In the genomic region with DNA sequence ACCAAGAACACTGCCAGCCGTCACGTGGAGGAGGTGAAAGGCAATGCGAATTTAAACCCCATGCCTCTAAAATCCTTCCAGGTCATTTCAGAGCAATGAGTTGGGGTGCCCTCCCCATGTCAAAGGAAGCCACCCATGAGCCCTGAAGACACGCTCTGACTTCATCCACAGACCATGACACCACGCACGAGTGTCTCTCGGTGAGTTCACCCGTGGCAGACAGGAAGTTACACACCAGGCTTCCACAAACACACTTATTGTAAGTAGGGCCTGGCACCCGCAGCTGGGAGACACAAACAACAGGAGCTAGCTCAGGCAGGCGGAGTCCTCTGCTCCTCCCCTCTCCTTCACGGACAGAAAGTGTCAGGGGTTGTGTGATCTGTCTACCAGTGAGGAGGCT, we compare ENCODE assay signal across 26 mouse cellular contexts.
DNase-seq lines count a peak whose midpoint lies in the region; ATAC-seq and TF ChIP-seq lines count a peak whose summit lies in the region.
"Had no signal": no experiment of that assay in that cellular context is flagged by ENCODE, and none has a peak within 500 bp of the region (broad histone marks: within the 10 kb centered on the region; RNA-seq: fewer than 3 reads in every experiment).

No protein-coding gene starts in this region.

- H3K4me3 ChIP-seq in heart, embryonic 10.5 days = no peak overlapping the region
- no peak overlapping the region for H3K4me3 ChIP-seq in heart, postnatal 0 days (ENCODE audit: low read depth, low read length)
- no peak overlapping the region for H3K4me3 ChIP-seq in neural tube, embryonic 13.5 days
- no peak overlapping the region for H3K4me3 ChIP-seq in neural tube, embryonic 15.5 days (replicated peaks)
- no peak overlapping the region for H3K4me3 ChIP-seq in gastrocnemius, adult 2 months
- H3K4me3 ChIP-seq: embryonic facial prominence, embryonic 13.5 days; forebrain, embryonic 15.5 days; hindbrain, embryonic 12.5 days; intestine, embryonic 15.5 days; left cerebral cortex, adult 2 months; liver, embryonic 15.5 days; lung, embryonic 15.5 days had no signal

- no peak for TF ChIP-seq EP300 in heart, postnatal 0 days (IDR thresholded peaks at IDR 0.05; ENCODE audit: low read depth)

- 0 out of 2 replicates have a peak, but pooled peaks cover 3% of the 10 kb centered on the region for H3K9me3 ChIP-seq in heart, embryonic 10.5 days
- H3K9me3 ChIP-seq in heart, postnatal 0 days (replicated peaks; ENCODE audit: control insufficient read depth, low read length) = no peaks in the 10 kb centered on the region
- H3K9me3 ChIP-seq in neural tube, embryonic 13.5 days = no peaks in the 10 kb centered on the region
- no peaks in the 10 kb centered on the region for H3K9me3 ChIP-seq in neural tube, embryonic 15.5 days (replicated peaks)
- H3K9me3 ChIP-seq: forebrain, embryonic 15.5 days; intestine, embryonic 15.5 days; liver, embryonic 15.5 days; lung, embryonic 15.5 days had no signal

- WGBS in heart, embryonic 10.5 days = 77% methylated on average over 11 of the region's 11 CpGs
- 69% methylated on average over 11 of the region's 11 CpGs for WGBS in heart, postnatal 0 days
- WGBS in neural tube, embryonic 13.5 days = 75% methylated on average over 11 of the region's 11 CpGs
- WGBS in neural tube, embryonic 15.5 days = 79% methylated on average over 11 of the region's 11 CpGs

- no peak for TF ChIP-seq CTCF in heart, postnatal 0 days (IDR thresholded peaks at IDR 0.05; ENCODE audit: low read depth)
- no peak for TF ChIP-seq CTCF in gastrocnemius, adult 2 months (IDR thresholded peaks at IDR 0.05)

- H3K27me3 ChIP-seq in heart, embryonic 10.5 days (ENCODE audit: insufficient read depth, poor library complexity, severe bottlenecking) = no peaks in the 10 kb centered on the region
- H3K27me3 ChIP-seq in heart, postnatal 0 days (ENCODE audit: control insufficient read depth, insufficient read depth, low read length) = no peaks in the 10 kb centered on the region
- H3K27me3 ChIP-seq in neural tube, embryonic 13.5 days = peaks cover 18% of the 10 kb centered on the region
- no peaks in the 10 kb centered on the region for H3K27me3 ChIP-seq in neural tube, embryonic 15.5 days (replicated peaks)
- H3K27me3 ChIP-seq: embryonic facial prominence, embryonic 13.5 days; forebrain, embryonic 15.5 days; intestine, embryonic 15.5 days; liver, embryonic 15.5 days had no signal

- H3K4me2 ChIP-seq in heart, postnatal 0 days (ENCODE audit: low read depth, low read length) = no peak overlapping the region
- no peak overlapping the region for H3K4me2 ChIP-seq in neural tube, embryonic 13.5 days
- H3K4me2 ChIP-seq in neural tube, embryonic 15.5 days = no peak overlapping the region
- H3K4me2 ChIP-seq: embryonic facial prominence, embryonic 13.5 days; forebrain, embryonic 15.5 days; hindbrain, embryonic 12.5 days; intestine, embryonic 15.5 days; liver, embryonic 15.5 days; lung, embryonic 15.5 days had no signal

- H3K9ac ChIP-seq in heart, postnatal 0 days (replicated peaks; ENCODE audit: low read depth, low read length) = no peak overlapping the region
- H3K9ac ChIP-seq in neural tube, embryonic 13.5 days = no peak overlapping the region
- H3K9ac ChIP-seq in neural tube, embryonic 15.5 days (replicated peaks) = no peak overlapping the region
- H3K9ac ChIP-seq: embryonic facial prominence, embryonic 13.5 days; forebrain, embryonic 15.5 days; hindbrain, embryonic 12.5 days; intestine, embryonic 15.5 days; liver, embryonic 15.5 days; lung, embryonic 15.5 days had no signal

- H3K4me1 ChIP-seq in heart, embryonic 10.5 days = peaks cover 61% of the 10 kb centered on the region
- peaks cover 6% of the 10 kb centered on the region for H3K4me1 ChIP-seq in heart, postnatal 0 days (ENCODE audit: control insufficient read depth, insufficient read depth)
- H3K4me1 ChIP-seq in neural tube, embryonic 13.5 days (replicated peaks) = peaks cover 44% of the 10 kb centered on the region
- H3K4me1 ChIP-seq in neural tube, embryonic 15.5 days = peaks cover 42% of the 10 kb centered on the region
- H3K4me1 ChIP-seq: forebrain, embryonic 15.5 days; intestine, embryonic 15.5 days; liver, embryonic 15.5 days had no signal

- intact Hi-C loops in heart, postnatal 14 days (cut with DNase I) = no loop called here
- intact Hi-C loops in gastrocnemius, adult 2 months (cut with DNase I) = no loop called here

- ATAC-seq in heart, postnatal 0 days (ENCODE audit: insufficient read depth, low read depth) = no peak
- no peak for ATAC-seq in neural tube, embryonic 13.5 days (ENCODE audit: low read depth)
- ATAC-seq in neural tube, embryonic 15.5 days (ENCODE audit: low FRiP score) = no peak
- peak; percentile 68; the same call in 1 of the 2 replicates for ATAC-seq in neutrophil, adult 5-6 weeks (ENCODE audit: extremely low read depth, insufficient number of reproducible peaks, low FRiP score, poor library complexity, severe bottlenecking)
- ATAC-seq: CD4-positive, CD25-positive, alpha-beta regulatory T cell, adult 4 months; forebrain, embryonic 15.5 days; intestine, embryonic 15.5 days had no signal

- peaks cover 5% of the 10 kb centered on the region for H3K36me3 ChIP-seq in heart, embryonic 10.5 days
- H3K36me3 ChIP-seq in heart, postnatal 0 days (replicated peaks; ENCODE audit: control insufficient read depth, insufficient read depth, low read length) = no peaks in the 10 kb centered on the region
- no peaks in the 10 kb centered on the region for H3K36me3 ChIP-seq in neural tube, embryonic 13.5 days
- H3K36me3 ChIP-seq in neural tube, embryonic 15.5 days = no peaks in the 10 kb centered on the region
- H3K36me3 ChIP-seq: embryonic facial prominence, embryonic 13.5 days; forebrain, embryonic 15.5 days; hindbrain, embryonic 12.5 days; intestine, embryonic 15.5 days; liver, embryonic 15.5 days; lung, embryonic 15.5 days had no signal

- DNase-seq in heart, embryonic 10.5 days (ENCODE audit: low spot score) = no peak
- DNase-seq in heart, postnatal 4 days = no peak
- no peak for DNase-seq in heart, postnatal 0 days (ENCODE audit: low spot score)
- DNase-seq in heart, postnatal 14 days = no peak
- no peak for DNase-seq in gastrocnemius, adult 2 months
- DNase-seq: adrenal gland, postnatal 14 days; cerebellum, adult 2 months; cerebellum, postnatal 25 days; gastrocnemius, postnatal 10 days; kidney, adult 8-10 months; kidney, postnatal 10 days; left cerebral cortex, postnatal 4 days; liver; lung, postnatal 36 days; right cerebral cortex, postnatal 14 days had no signal

- H3K27ac ChIP-seq in heart, embryonic 10.5 days = peak overlapping the region; percentile 79
- peak overlapping the region; percentile 22; the same call in 1 of the 2 replicates for H3K27ac ChIP-seq in heart, postnatal 0 days (ENCODE audit: low read depth)
- H3K27ac ChIP-seq in neural tube, embryonic 13.5 days (replicated peaks) = peak overlapping the region; percentile 59; the same call in 1 of the 2 replicates
- H3K27ac ChIP-seq in neural tube, embryonic 15.5 days (replicated peaks) = no peak overlapping the region
- no peak overlapping the region for H3K27ac ChIP-seq in gastrocnemius, adult 2 months
- H3K27ac ChIP-seq: embryonic facial prominence, embryonic 13.5 days; forebrain, embryonic 15.5 days; intestine, embryonic 15.5 days; left cerebral cortex, adult 2 months; liver, embryonic 15.5 days; lung, embryonic 15.5 days had no signal

Comparison
In these comparisons a context has a peak if more than half of its experiments do, and no peak if none do; other contexts are left out.
1. H3K27ac ChIP-seq: peak in heart, embryonic 10.5 days (single experiment), heart, postnatal 0 days (single experiment) and neural tube, embryonic 13.5 days (single experiment); none in neural tube, embryonic 15.5 days (single experiment) and gastrocnemius, adult 2 months (single experiment).